Mouse (Mus musculus) heart, embryonic 14.5 days (tissue): ENCODE measurements around the gene Fbxo9. TPM values are rescaled to one million over a fixed set of nuclear protein-coding genes. Genes with fewer than 3 reads are reported as not detected.
"Not testable (repeated sequence)": the region's sequence is repeated elsewhere in the genome, so short reads cannot be mapped to it uniquely, and the experiment has no call there.

Experiments used
- ATAC-seq: fragments of 200-750 bp; cut with Nextera tagmentation; 2 replicates; pipeline ENCODE4 v1.8.0; 2017; ENCODE audit warnings: low read depth, moderate TSS enrichment; ENCODE audit not compliant: insufficient number of reproducible peaks, insufficient read depth, low FRiP score
- H3K27ac ChIP-seq, 2 experiments: fragments of 200-500 bp in 1 of 2; fragments of 300-500 bp in 1 of 2; sonication (generic) in 1 of 2; replicated peaks in 1 of 2; 2 replicates each; pipeline ENCODE4 v1.5.1; 2012 to 2014; ENCODE audit warnings: low read depth in 2 of 2, low read length in 2 of 2, control low read depth in 1 of 2, mild to moderate bottlenecking in 1 of 2, mixed read lengths in 1 of 2; ENCODE audit not compliant: control insufficient read depth in 1 of 2, insufficient read depth in 1 of 2
- H3K27me3 ChIP-seq: fragments of 300-500 bp; sonication (generic); 2 replicates; pipeline ENCODE4 v1.6.1; 2014; ENCODE audit warnings: mild to moderate bottlenecking, low read length, control low read depth; ENCODE audit not compliant: control insufficient read depth, insufficient read depth
- H3K36me3 ChIP-seq: fragments of 300-500 bp; sonication (generic); 2 replicates; pipeline ENCODE4 v1.6.1; 2014; ENCODE audit warnings: mild to moderate bottlenecking, control low read depth, low read length, mixed read lengths; ENCODE audit not compliant: control insufficient read depth, insufficient read depth
- H3K4me1 ChIP-seq, 2 experiments: fragments of 200-500 bp in 1 of 2; fragments of 300-500 bp in 1 of 2; sonication (generic) in 1 of 2; 2 replicates each; pipeline ENCODE4 v1.6.1; 2012 to 2014; ENCODE audit warnings: low read length in 2 of 2, control low read depth in 1 of 2, mixed read lengths in 1 of 2; ENCODE audit not compliant: control insufficient read depth in 2 of 2, insufficient read depth in 2 of 2
- H3K4me2 ChIP-seq: fragments of 300-500 bp; sonication (generic); 2 replicates; pipeline ENCODE4 v1.6.1; 2014; ENCODE audit warnings: mild to moderate bottlenecking, low read length
- H3K4me3 ChIP-seq, 2 experiments: fragments of 200-500 bp in 1 of 2; fragments of 300-500 bp in 1 of 2; sonication (generic) in 1 of 2; 2 replicates each; pipeline ENCODE4 v1.5.1; 2012 to 2014; ENCODE audit warnings: low read length in 2 of 2, mild to moderate bottlenecking in 2 of 2, control low read depth in 1 of 2, low read depth in 1 of 2, moderate library complexity in 1 of 2; ENCODE audit not compliant: control insufficient read depth in 1 of 2, insufficient read depth in 1 of 2
- H3K9ac ChIP-seq: fragments of 300-500 bp; sonication (generic); 2 replicates; pipeline ENCODE4 v1.6.1; 2014; ENCODE audit warnings: mild to moderate bottlenecking, low read length
- H3K9me3 ChIP-seq: fragments of 300-500 bp; sonication (generic); 2 replicates; pipeline ENCODE4 v1.6.1; 2016; ENCODE audit warnings: low read length, control low read depth; ENCODE audit not compliant: control insufficient read depth
- WGBS: fragments of 180-500 bp; shearing (Covaris S2); extraction: QIAGEN DNeasy Blood & Tissue Kit; methylation state at CpG from one replicate; pipeline ENCODE4 v1.1.7; 2014; 5-methylcytosine and 5-hydroxymethylcytosine counted together
- polyA plus RNA-seq: library from polyadenylated mRNA; unstranded; fragments of >200 nt; fragmentation: Nextera tagmentation; extraction: Ambion mirVana; gene quantifications from 2 replicates; pipeline ENCODE4 v1.2.1, GENCODE M21; 2014

Gene Fbxo9
- polyA plus RNA-seq, 1 experiment from 2014 or later, result 51.3 TPM

- H3K36me3 ChIP-seq, result peaks cover 79% of the 10 kb centered on the region
- no peak for ATAC-seq
- H3K4me1 ChIP-seq, result peaks cover 12 to 24% of the 10 kb centered on the region in 2 experiments
- no peaks in the 10 kb centered on the region for H3K9me3 ChIP-seq
- H3K27me3 ChIP-seq, result no peaks in the 10 kb centered on the region
- WGBS, result 87% methylated on average over 9 of the region's 9 CpGs
- no peak overlapping the region for H3K4me2 ChIP-seq
- no peak overlapping the region for H3K4me3 ChIP-seq
- no peak overlapping the region for H3K27ac ChIP-seq
- no peak overlapping the region for H3K9ac ChIP-seq
Measured at GRCm38 (mm10) chr9:78087751-78088150, 21.1 kb downstream of the Fbxo9 start.

- no peak for ATAC-seq
- Histone ChIP-seq H3K27me3 (no peaks in the 10 kb centered on the region), H3K36me3 (peaks cover 73% of the 10 kb centered on the region), H3K4me1 (peaks cover 12 to 24% of the 10 kb centered on the region in 2 experiments), H3K4me3 (no peak overlapping the region), H3K9ac (no peak overlapping the region), H3K27ac (no peak overlapping the region), H3K9me3 (no peaks in the 10 kb centered on the region), H3K4me2 (no peak overlapping the region)
- WGBS, result 86% methylated on average over 14 of the region's 14 CpGs
Measured at GRCm38 (mm10) chr9:78085722-78086287, 23.1 kb downstream of the Fbxo9 start.

GRCm38 (mm10) chr9:78084341-78084740 lies 24.5 kb downstream of the Fbxo9 start:
- H3K4me2 ChIP-seq, result no peak overlapping the region
- no peaks in the 10 kb centered on the region for H3K9me3 ChIP-seq
- peaks cover 11 to 21% of the 10 kb centered on the region in 2 experiments for H3K4me1 ChIP-seq
- no peaks in the 10 kb centered on the region for H3K27me3 ChIP-seq
- no peak overlapping the region for H3K4me3 ChIP-seq
- peaks cover 64% of the 10 kb centered on the region for H3K36me3 ChIP-seq
- 90% methylated on average over 4 of the region's 4 CpGs for WGBS
- ATAC-seq, result no peak
- H3K9ac ChIP-seq, result no peak overlapping the region
- no peak overlapping the region for H3K27ac ChIP-seq

GRCm38 (mm10) chr9:78081835-78082234 lies 27.0 kb downstream of the Fbxo9 start:
- WGBS, result 60% methylated on average over 7 of the region's 7 CpGs
- no peaks in the 10 kb centered on the region for H3K4me1 ChIP-seq
- peaks cover 54% of the 10 kb centered on the region for H3K36me3 ChIP-seq
- no peak overlapping the region for H3K4me3 ChIP-seq
- H3K9me3 ChIP-seq, result no peaks in the 10 kb centered on the region
- no peak overlapping the region for H3K9ac ChIP-seq
- no peaks in the 10 kb centered on the region for H3K27me3 ChIP-seq
- ATAC-seq, result no peak
- H3K27ac ChIP-seq, result no peak overlapping the region
- H3K4me2 ChIP-seq, result no peak overlapping the region

GRCm38 (mm10) chr9:78078240-78078639 lies 30.6 kb downstream of the Fbxo9 start:
- Histone ChIP-seq H3K4me3 (no peak overlapping the region), H3K27me3 (no peaks in the 10 kb centered on the region), H3K36me3 (peaks cover 18% of the 10 kb centered on the region), H3K9me3 (no peaks in the 10 kb centered on the region), H3K4me1 (no peaks in the 10 kb centered on the region), H3K4me2 (no peak overlapping the region), H3K27ac (no peak overlapping the region), H3K9ac (no peak overlapping the region)
- ATAC-seq, result no peak
- 17% methylated on average over 2 of the region's 2 CpGs for WGBS

GRCm38 (mm10) chr9:78075256-78075655 lies 33.6 kb downstream of the Fbxo9 start:
- 89% methylated on average over 3 of the region's 3 CpGs for WGBS
- Histone ChIP-seq H3K9me3 (no peaks in the 10 kb centered on the region), H3K36me3 (no peaks in the 10 kb centered on the region; the same call in 1 of the 2 replicates), H3K27me3 (no peaks in the 10 kb centered on the region), H3K4me2 (no peak overlapping the region), H3K27ac (no peak overlapping the region), H3K4me1 (no peaks in the 10 kb centered on the region), H3K9ac (no peak overlapping the region), H3K4me3 (no peak overlapping the region)
- no peak for ATAC-seq

- Histone ChIP-seq H3K9me3 (no peaks in the 10 kb centered on the region), H3K36me3 (no peaks in the 10 kb centered on the region), H3K4me3 (no peak overlapping the region), H3K27me3 (no peaks in the 10 kb centered on the region), H3K27ac (no peak overlapping the region), H3K4me2 (no peak overlapping the region), H3K9ac (no peak overlapping the region), H3K4me1 (no peaks in the 10 kb centered on the region)
- WGBS, result 83% methylated on average over 13 of the region's 13 CpGs
- no peak for ATAC-seq
Measured at GRCm38 (mm10) chr9:78073713-78074340, 35.0 kb downstream of the Fbxo9 start.

- not testable (repeated sequence) for H3K27ac ChIP-seq, H3K36me3 ChIP-seq, H3K9ac ChIP-seq, H3K4me3 ChIP-seq, H3K27me3 ChIP-seq, ATAC-seq, H3K9me3 ChIP-seq, H3K4me1 ChIP-seq, H3K4me2 ChIP-seq
- WGBS, result 85% methylated on average over 3 of the region's 3 CpGs
Measured at GRCm38 (mm10) chr9:78073291-78073690, 35.6 kb downstream of the Fbxo9 start.
